Mouse (Mus musculus) stomach, postnatal 0 days (tissue): Measurements from ENCODE around the gene Cdk14. TPM values are rescaled to one million over a fixed set of nuclear protein-coding genes. Genes with fewer than 3 reads are reported as not detected.

ENCODE experiments used
- ATAC-seq: fragments of 200-750 bp; cut with Nextera tagmentation; 2 replicates; pipeline ENCODE4 v1.8.0; 2017; ENCODE audit not compliant: low FRiP score, low TSS enrichment
- DNase-seq: peaks from one replicate; pipeline ENCODE4 v3.0.0-alpha.2; 2016; ENCODE audit warnings: low spot score
- H3K27ac ChIP-seq: fragments of 300-500 bp; sonication (generic); replicated peaks from 2 replicates; pipeline ENCODE4 v1.5.1; 2014; ENCODE audit warnings: mild to moderate bottlenecking, control low read depth
- H3K27me3 ChIP-seq: fragments of 300-500 bp; sonication (generic); 2 replicates; pipeline ENCODE4 v1.6.1; 2014; ENCODE audit warnings: low read length; ENCODE audit not compliant: control insufficient read depth, insufficient read depth
- H3K36me3 ChIP-seq: fragments of 300-500 bp; sonication (generic); 2 replicates; pipeline ENCODE4 v1.6.1; 2014; ENCODE audit warnings: low read length, mixed read lengths; ENCODE audit not compliant: control insufficient read depth, insufficient read depth
- H3K4me1 ChIP-seq: fragments of 300-500 bp; sonication (generic); replicated peaks from 2 replicates; pipeline ENCODE4 v1.6.1; 2014; ENCODE audit warnings: antibody characterized with exemption; ENCODE audit not compliant: control insufficient read depth, insufficient read depth
- H3K4me2 ChIP-seq: fragments of 300-500 bp; sonication (generic); replicated peaks from 2 replicates; pipeline ENCODE4 v1.6.1; 2014; ENCODE audit warnings: low read depth, mild to moderate bottlenecking, control low read depth, moderate library complexity
- H3K4me3 ChIP-seq: fragments of 300-500 bp; sonication (generic); 2 replicates; pipeline ENCODE4 v1.5.1; 2014; ENCODE audit warnings: low read depth, low read length, control low read depth
- H3K9ac ChIP-seq: fragments of 300-500 bp; sonication (generic); 2 replicates; pipeline ENCODE4 v1.6.1; 2014; ENCODE audit warnings: mild to moderate bottlenecking, low read length, control low read depth, mixed read lengths
- H3K9me3 ChIP-seq: fragments of 300-500 bp; sonication (generic); 2 replicates; pipeline ENCODE4 v1.6.1; 2016; ENCODE audit warnings: low read length; ENCODE audit not compliant: control insufficient read depth
- CTCF ChIP-seq: IDR thresholded peaks from 2 replicates; pipeline ENCODE4 v1.5.1; 2016; ENCODE audit warnings: antibody characterized with exemption, low read depth, mild to moderate bottlenecking, moderate library complexity
- EP300 ChIP-seq: optimal IDR thresholded peaks from 2 replicates; pipeline ENCODE3; 2016; ENCODE audit warnings: antibody characterized with exemption
- WGBS: fragments of 180-500 bp; shearing (Covaris S2); extraction: QIAGEN DNeasy Blood & Tissue Kit; methylation state at CpG from one replicate; pipeline ENCODE4 v1.1.7; 2014; 5-methylcytosine and 5-hydroxymethylcytosine counted together
- polyA plus RNA-seq: library from polyadenylated mRNA; unstranded; fragments of >200 nt; fragmentation: Nextera tagmentation; extraction: Ambion mirVana; gene quantifications from 2 replicates; pipeline ENCODE4 v1.2.1, GENCODE M21; 2015

Gene Cdk14
- polyA plus RNA-seq, 1 experiment from 2014 or later, result 6.1 TPM

DNA sequence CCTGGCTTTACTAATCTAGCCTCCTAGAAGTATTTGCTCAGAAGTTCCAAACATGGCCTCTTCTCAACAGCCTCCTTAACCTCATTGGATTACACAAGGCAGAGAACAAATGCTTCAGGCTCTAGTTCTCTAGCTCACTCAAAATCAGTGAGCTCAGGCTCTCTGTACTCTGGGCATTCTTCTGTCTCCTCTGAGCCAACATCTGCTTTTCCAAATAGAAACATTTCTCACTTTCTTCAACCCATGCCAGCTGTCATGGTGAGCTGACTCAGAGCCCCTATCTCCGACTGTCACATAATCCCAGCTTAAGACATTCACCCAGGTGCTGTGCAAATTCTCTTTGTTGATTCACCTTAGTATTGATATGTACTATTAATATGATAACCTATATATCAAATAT lies 414.5 kb downstream of the Cdk14 start:
- no peak for ATAC-seq
- no peak overlapping the region for H3K27ac ChIP-seq
- no peaks in the 10 kb centered on the region for H3K9me3 ChIP-seq
- no peaks in the 10 kb centered on the region for H3K36me3 ChIP-seq
- no peaks in the 10 kb centered on the region for H3K27me3 ChIP-seq
- H3K4me2 ChIP-seq, result no peak overlapping the region
- H3K4me3 ChIP-seq, result no peak overlapping the region
- H3K4me1 ChIP-seq, result no peaks in the 10 kb centered on the region
- no peak for TF ChIP-seq CTCF
- TF ChIP-seq EP300, result no peak
- 45% methylated on average over 1 of the region's 1 CpGs for WGBS
- DNase-seq, result no peak
- no peak overlapping the region for H3K9ac ChIP-seq

DNA sequence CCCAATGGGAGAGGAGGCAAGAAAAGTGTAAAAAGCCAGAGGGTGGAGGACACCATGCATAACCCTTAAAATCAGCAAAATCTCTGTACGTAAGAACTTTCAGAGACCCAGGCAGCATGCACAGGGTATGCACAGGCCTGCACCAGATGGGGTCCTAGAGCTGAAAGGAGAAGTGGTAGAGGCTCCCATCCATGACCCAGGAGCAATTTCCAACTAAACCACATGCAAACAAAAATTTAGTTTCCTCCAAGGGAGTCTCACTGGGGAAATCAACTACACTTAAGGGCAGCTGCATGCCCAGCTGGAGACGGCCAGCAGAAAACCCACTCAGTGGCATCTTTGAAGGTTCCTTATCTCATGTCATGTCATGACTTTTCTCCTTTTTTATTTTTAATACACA lies 415.4 kb downstream of the Cdk14 start:
- Histone ChIP-seq H3K9ac (no peak overlapping the region), H3K27me3 (no peaks in the 10 kb centered on the region), H3K4me3 (no peak overlapping the region), H3K9me3 (no peaks in the 10 kb centered on the region), H3K4me1 (no peaks in the 10 kb centered on the region), H3K27ac (no peak overlapping the region), H3K36me3 (no peaks in the 10 kb centered on the region), H3K4me2 (no peak overlapping the region)
- TF ChIP-seq EP300, result no peak
- no peak for TF ChIP-seq CTCF
- DNase-seq, result no peak
- WGBS, result 93% methylated on average over 2 of the region's 2 CpGs
- no peak for ATAC-seq

DNA sequence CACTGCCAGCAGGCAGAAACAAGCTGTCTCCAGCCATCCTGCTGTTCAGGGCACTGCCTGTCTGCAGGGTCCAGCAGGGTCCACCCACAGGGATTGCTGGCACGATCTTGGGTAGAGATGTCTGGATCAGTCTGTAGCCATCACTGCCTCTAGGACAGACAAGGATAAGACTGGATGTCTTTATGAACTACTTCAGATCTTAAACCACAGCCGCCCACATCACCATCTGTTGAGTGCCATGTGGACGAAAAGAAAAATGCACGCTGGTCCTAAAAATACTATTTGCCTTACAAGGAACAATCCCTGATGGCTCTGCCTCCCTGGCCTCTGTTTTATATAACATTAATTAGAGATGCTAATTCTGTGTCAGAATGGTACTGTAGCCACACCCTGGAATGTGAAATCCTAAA lies 426.9 kb downstream of the Cdk14 start:
- H3K27ac ChIP-seq, result no peak overlapping the region
- DNase-seq (no peak), ATAC-seq (no peak)
- TF ChIP-seq CTCF, result no peak
- no peaks in the 10 kb centered on the region for H3K27me3 ChIP-seq
- no peaks in the 10 kb centered on the region for H3K36me3 ChIP-seq
- H3K9ac ChIP-seq, result no peak overlapping the region
- H3K4me1 ChIP-seq, result no peaks in the 10 kb centered on the region
- no peak overlapping the region for H3K4me2 ChIP-seq
- H3K4me3 ChIP-seq, result no peak overlapping the region
- H3K9me3 ChIP-seq, result no peaks in the 10 kb centered on the region
- WGBS, result 70% methylated on average over 4 of the region's 4 CpGs

DNA sequence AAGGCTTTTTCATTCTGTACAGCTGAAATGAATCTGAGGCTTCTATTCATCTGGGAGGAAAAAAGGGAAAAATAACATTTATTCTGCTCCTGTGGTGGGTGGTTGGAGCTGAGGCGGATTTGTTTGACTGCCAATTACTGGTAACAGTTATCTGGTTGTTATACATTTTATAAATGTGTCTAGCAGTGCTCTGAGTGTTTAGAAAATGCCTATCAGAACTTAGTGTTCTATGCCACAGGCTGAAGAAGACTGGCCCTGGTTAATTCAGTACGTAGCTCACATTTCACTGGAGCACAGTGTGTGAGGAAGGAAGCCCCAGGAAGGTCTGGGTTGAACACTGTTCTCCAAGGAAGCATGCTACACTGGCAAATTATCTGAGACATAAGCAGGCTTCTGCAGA lies 429.1 kb downstream of the Cdk14 start:
- Histone ChIP-seq H3K27me3 (no peaks in the 10 kb centered on the region), H3K4me3 (no peak overlapping the region), H3K4me2 (no peak overlapping the region), H3K36me3 (no peaks in the 10 kb centered on the region), H3K9ac (no peak overlapping the region), H3K9me3 (no peaks in the 10 kb centered on the region), H3K4me1 (no peaks in the 10 kb centered on the region), H3K27ac (no peak overlapping the region)
- no peak for DNase-seq
- no peak for TF ChIP-seq CTCF
- 63% methylated on average over 2 of the region's 2 CpGs for WGBS
- ATAC-seq, result no peak

DNA sequence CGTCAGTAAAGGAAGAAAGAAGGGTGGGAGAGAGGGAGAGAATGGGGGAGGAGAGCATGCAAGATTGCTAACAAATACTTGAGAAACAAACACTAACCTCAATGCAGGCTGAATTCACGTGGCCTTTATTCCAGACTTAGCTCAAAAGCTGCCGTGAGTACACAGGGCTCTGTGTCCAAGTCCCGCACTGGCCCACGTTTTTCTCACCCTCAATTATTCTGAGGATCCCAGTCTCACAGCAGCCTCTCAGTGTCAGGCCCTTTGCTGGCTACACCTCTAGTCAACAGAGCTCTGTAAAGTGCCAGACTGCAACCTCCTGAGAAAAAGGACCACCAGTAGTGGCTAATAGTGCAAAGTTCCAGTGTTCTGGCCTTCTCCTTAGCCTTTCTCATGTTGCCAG lies 429.9 kb downstream of the Cdk14 start:
- no peaks in the 10 kb centered on the region for H3K9me3 ChIP-seq
- TF ChIP-seq CTCF, result no peak
- TF ChIP-seq EP300, result no peak
- WGBS, result 72% methylated on average over 5 of the region's 5 CpGs
- no peak overlapping the region for H3K27ac ChIP-seq
- H3K36me3 ChIP-seq, result no peaks in the 10 kb centered on the region
- no peak overlapping the region for H3K4me2 ChIP-seq
- DNase-seq (no peak), ATAC-seq (no peak)
- no peaks in the 10 kb centered on the region for H3K4me1 ChIP-seq
- no peak overlapping the region for H3K4me3 ChIP-seq
- H3K27me3 ChIP-seq, result no peaks in the 10 kb centered on the region
- no peak overlapping the region for H3K9ac ChIP-seq

DNA sequence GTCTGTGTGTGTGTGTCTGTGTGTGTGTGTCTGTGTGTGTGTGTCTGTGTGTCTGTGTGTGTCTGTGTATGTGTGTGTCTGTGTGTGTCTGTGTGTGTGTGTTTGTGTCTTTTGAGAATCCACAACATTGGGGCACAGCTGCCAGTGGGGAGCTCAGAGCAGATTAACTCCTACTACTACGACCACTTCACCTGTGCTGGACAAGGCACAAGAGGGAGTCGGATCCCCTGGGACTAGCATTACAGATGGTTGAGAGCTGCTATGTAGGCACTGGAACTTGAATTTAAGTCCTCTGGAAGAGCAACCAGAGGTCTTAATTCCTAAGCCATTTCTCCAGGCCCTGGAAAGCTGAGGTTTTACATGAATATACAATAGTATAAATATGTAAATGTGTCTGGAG lies 433.9 kb downstream of the Cdk14 start:
- H3K4me3 ChIP-seq, result no peak overlapping the region
- no peak for DNase-seq
- TF ChIP-seq CTCF, result no peak
- TF ChIP-seq EP300, result no peak
- no peak for ATAC-seq
- H3K4me1 ChIP-seq, result no peaks in the 10 kb centered on the region
- H3K9me3 ChIP-seq, result no peaks in the 10 kb centered on the region
- no peak overlapping the region for H3K4me2 ChIP-seq
- no peak overlapping the region for H3K27ac ChIP-seq
- 92% methylated on average over 2 of the region's 2 CpGs for WGBS
- no peak overlapping the region for H3K9ac ChIP-seq
- no peaks in the 10 kb centered on the region for H3K36me3 ChIP-seq
- H3K27me3 ChIP-seq, result no peaks in the 10 kb centered on the region
